Mouse (Mus musculus): ENCODE results near the gene Ndufaf4.
"Not testable (repeated sequence)": the region's sequence is repeated elsewhere in the genome, so short reads cannot be mapped to it uniquely, and the experiment has no call there.

Gene Ndufaf4

DNA sequence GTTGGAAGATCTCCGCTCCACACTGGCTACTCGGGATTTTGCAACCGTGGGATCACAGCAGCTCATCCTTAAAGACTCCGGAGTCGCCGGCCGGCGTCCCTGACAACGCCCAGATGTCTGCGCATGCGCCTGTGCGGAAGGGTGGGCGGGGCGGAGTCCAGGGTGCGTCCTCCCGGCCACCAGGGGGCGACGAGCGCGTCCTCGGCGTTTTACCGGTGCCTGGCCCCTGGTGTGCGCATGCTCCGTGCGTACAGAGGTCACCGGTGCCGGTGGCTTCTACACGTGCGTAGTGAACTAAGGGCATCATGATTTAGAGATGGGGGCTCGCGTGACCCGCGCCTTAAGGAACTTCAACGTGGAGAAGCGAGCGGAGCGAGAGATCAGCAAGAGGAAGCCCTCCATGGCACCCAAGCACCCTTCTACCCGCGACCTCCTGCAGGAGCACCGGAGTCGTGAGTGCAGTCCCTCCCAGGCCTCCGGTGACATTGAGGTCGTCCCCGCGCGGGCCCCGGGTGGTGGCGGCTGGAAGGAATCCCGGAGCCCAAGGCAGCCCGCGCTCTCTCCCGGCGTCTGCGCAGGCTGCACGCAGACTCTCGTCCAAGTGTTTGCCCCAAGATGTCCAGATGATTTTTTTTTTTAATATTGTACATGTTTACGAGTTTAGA is at the start of gene Ndufaf4:
Ndufaf4 (plus strand) TSS at position 233 of the 665 bp plus-strand sequence.
- DNase-seq = peak; percentile 99

GRCm38 (mm10) chr4:24850401-24851325 is 47.2 kb upstream of the Ndufaf4 start, which contains the start of gene Klhl32:
Klhl32 (minus strand) TSS chr4:24851124.
- DNase-seq = peak; percentile 82 to 85

DNA sequence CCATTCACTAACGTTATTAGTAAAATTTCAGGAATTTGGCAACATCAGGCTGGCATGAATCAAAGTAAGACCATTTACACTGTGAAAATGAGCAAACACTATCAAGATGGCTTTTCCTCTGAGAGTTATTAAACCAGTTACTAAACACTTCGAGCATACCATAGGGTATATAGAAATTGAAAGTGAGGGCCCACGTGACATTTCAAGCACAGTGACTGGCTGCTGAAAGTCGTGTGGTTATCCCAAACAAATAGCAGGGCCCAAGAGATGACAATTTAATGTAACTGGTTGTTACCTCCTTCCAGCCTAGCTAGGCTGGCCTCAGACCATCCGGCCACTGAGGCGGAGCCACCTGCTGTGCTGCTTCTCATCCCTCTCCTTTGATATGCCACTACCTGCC is 32.2 kb upstream of the Ndufaf4 start:
- DNase-seq = no peak

GRCm38 (mm10) chr4:24869230-24869629 is 28.7 kb upstream of the Ndufaf4 start:
- DNase-seq = no peak

DNA sequence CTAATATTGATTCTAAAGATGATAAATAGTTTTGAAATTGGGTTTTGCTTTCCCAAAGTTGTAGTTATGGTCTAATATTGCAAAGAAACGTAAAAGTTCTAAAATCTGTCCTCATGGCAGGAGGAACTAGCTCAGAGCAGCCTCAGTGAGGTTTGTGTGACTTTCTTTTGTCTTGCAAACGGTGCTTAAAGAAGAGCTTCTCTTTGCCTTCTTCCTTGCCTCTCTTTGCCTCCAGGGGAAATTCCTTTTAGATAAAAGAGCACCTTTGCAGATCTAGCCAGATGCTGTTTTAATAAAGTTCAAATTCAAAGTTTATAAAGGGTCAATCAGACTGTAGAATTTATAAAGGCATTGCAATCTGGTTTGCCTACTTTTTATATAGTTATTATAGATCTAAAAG is 8.5 kb upstream of the Ndufaf4 start:
- DNase-seq = not testable (repeated sequence)

- not testable (repeated sequence) for DNase-seq
Measured at GRCm38 (mm10) chr4:24892293-24892692, 5.6 kb upstream of the Ndufaf4 start.

DNA sequence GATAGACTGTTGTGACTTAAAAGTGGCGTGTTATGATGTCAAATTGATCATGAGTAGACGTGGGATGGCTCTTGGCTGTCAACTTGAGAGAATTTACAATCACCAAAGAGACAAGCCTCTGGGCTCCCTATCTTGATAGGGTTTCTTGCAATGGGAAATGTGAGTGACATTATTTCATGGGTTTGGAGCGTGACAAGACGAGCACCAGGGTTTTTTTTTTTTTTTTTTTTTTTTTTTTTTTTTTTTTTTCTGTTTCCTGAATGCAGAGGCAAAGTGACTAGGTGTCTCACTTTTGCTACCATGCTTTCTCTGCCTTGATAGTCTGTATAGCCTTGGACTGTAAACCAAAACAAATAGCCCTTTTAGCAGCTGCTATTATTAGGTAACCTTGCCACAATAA is 3.3 kb upstream of the Ndufaf4 start:
- DNase-seq = no peak

- DNase-seq = peak in 1 of 2 experiments; percentile 34
Measured at GRCm38 (mm10) chr4:24896829-24897228, 1.1 kb upstream of the Ndufaf4 start.

DNA sequence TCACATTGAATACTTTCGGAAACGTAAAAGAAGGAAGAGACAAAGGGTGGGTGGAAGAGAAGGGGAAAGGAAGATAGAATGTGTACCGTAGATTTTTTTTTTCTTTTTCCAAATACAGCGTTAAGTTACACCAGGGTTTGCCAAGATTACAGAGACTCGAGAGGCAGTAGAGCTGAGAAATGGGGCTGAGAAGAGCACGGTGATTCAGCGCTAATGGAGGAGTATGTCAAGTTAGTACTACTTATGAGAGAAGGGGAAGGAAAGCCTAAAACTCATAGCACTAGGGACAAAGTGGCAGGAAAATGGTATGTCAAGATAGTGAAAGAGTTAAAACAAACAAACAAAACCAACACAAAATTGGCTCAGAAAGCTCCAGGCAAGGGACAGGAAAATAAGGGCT is 532 bp upstream of the Ndufaf4 start:
- no peak for DNase-seq

GRCm38 (mm10) chr4:24898636-24899035 is 753 bp downstream of the Ndufaf4 start:
- peak in 1 of 2 experiments; percentile 7 for DNase-seq

GRCm38 (mm10) chr4:24899146-24899545 is 1.3 kb downstream of the Ndufaf4 start:
- DNase-seq = no peak

DNA sequence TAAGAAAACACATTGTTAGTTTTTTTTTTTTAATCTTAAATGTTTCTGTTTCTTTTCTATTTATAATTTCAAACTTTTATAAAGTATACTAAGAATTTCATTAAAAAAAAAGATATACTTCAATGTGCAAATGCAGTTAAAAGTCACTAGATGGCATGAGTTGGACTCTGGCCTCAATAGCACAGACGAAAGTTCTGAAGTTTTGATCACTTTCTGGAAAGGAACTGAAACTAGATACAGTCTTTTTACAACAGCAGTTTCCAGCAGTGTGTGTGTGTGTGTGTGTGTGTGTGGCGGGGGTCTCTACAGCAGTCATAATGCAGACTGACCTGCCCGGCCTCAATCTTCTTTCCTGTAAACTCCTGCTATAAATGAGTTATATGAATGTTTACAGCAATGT is 9.9 kb downstream of the Ndufaf4 start:
- DNase-seq = no peak

- DNase-seq = no peak
Measured at GRCm38 (mm10) chr4:24915631-24916030, 17.7 kb downstream of the Ndufaf4 start.

- no peak for DNase-seq
Measured at GRCm38 (mm10) chr4:24920006-24920577, 22.2 kb downstream of the Ndufaf4 start.

GRCm38 (mm10) chr4:24924726-24925125 is 26.8 kb downstream of the Ndufaf4 start:
- no peak for DNase-seq

DNA sequence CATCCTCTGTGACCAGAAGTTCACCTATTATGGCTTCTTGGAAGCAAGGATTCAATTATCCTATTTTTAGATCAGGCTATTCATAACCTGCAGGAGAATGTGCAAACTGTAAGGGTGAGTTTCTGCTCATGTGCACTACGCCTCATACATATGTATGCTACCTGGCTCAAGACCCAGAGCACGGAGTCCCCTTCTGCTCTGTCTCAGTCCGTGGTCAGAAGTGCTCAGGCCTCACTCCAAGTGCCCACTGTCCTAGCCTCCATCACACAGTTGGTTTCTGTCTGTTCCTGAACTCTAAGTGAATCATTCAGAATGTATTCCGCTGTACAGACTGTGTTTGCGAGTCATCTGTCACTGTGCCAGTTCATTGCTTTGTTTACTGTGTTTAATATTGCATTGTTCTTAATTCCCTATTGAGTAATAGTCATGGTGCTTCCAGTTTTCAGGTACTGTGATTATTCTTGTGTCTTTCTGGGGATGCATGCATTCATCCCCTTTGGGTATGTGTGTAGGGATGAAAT is 30.4 kb downstream of the Ndufaf4 start:
- DNase-seq = no peak

DNA sequence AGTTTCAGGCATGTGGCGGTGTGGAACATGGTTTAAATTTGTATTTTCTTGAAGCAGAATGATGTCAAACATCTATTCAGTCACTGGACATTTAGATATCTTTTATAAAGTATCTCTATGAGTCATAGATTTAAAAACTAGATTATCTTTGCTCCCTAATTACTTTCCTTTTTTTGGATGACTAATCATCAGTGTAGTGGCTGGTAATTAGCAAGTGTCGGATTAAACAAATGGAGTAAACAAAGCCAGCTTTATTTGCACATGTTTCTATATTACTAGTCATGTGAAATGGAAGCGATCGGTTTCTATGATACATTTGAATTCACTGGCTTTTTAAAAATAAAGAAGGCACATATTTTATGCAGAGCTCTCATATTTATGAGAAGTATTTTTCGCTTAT is 31.0 kb downstream of the Ndufaf4 start:
- DNase-seq = no peak

- DNase-seq = no peak
Measured at GRCm38 (mm10) chr4:24942728-24943424, 45.0 kb downstream of the Ndufaf4 start.
